Mouse (Mus musculus): Measurements from ENCODE around the gene Ano3.

DNA sequence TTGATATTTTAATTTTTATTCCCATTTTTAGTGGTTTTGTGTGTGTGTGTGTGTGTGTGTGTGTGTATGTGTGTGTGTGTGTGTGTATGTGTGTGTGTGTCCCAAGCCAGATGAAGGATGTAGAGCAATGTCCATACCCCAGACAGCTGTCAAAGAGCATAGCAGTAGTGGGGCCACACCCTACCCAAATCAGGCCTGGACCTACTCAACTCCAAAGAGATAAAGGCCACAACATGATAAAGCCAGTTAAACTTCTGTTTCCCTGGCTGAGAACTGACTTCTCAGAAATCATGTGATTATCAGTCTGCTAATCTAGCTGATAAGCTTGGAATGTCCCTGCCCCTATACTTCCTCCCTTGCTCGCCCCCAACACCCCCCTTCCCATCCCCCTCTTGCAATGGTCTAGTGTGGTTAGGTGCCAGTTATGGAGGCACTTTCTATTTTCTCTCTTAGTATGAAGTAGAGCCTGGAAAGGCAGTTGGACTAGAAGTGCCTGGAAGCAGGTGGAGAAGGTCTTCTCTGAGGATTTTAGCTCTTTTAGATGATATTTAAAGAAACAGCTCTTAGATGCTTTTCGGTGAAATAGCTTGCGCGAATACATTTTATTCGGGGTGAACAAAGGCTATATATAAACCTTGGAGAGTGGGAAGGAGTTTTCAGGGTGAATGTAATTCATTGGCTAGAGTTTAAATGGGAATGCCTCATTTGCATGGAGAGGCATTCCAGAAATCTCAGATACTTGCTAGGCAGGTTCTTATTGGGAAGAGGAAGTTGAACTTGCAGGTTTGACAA is 144.2 kb downstream of the Ano3 start:
- TF ChIP-seq CTCF (IDR thresholded peaks at IDR 0.05; ENCODE audit: low read depth) (no peak), EP300 (IDR thresholded peaks at IDR 0.05; ENCODE audit: low read depth) (no peak)
